Mouse (Mus musculus): ENCODE measurements around the gene Clca1. TPM values are rescaled to one million over a fixed set of nuclear protein-coding genes. Genes with fewer than 3 reads are reported as not detected.

The Clca1 gene
- total RNA-seq, 1 experiment from 2014 or later, result not detected

DNA sequence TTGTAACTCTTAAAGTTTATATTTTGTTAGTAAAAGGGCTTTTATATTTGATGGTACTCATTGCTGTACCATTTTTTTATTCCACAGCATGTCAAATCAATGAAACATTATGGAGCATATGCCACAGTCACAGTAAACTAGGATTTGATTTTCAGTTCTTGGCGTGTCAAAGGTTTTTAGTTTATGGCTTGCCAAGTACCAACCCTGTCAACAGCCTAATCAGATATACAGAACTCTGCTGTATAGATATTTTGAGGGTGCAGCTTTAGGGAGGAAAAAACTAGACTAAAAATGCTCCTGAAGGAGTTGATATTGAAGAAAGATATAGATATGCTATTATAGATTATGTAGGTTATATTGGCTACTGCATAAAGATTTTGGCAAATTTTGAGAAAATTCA lies 62.8 kb downstream of the Clca1 start:
- no peak for ATAC-seq (replicated peaks; ENCODE audit: insufficient number of reproducible peaks, low FRiP score, low TSS enrichment, poor library complexity, severe bottlenecking)

DNA sequence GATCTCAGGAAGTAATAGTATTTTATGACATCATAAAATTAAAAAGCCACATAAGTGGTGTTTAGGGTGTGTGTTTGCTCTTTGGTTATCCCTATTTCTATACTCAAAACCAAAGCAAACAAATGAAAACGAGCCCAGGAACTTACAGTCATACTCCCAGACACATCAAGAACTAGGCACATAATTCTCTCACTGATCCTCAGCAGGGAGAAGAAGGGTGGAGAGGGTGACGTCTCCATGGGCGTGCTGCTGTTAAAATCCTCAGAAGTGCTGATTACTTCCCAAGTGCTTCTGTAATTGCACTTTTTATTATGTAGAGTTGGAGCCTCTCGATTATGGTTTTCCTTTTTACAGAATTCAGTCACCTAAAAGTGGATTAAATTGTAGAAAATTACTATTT lies 66.5 kb downstream of the Clca1 start:
- no peak for ATAC-seq (replicated peaks; ENCODE audit: insufficient number of reproducible peaks, low FRiP score, low TSS enrichment, poor library complexity, severe bottlenecking)

Other genes with a start within 250 kb of the Clca1 start
- not detected in 3 replicates for gene Clca3a2, start 213.3 kb downstream of the Clca1 start, total RNA-seq (2017)
- gene Clca3b, start 183.4 kb downstream of the Clca1 start, total RNA-seq (2017), result not detected in 3 replicates
- gene Clca4b, start 100.2 kb downstream of the Clca1 start, total RNA-seq (2017), result not detected in 3 replicates
- gene Clca4a, start 57.7 kb downstream of the Clca1 start, total RNA-seq (2017), result not detected in 3 replicates
- not detected in 3 replicates for gene Clca2, start 66.7 kb upstream of the Clca1 start, total RNA-seq (2017)
- gene Odf2l, start 85.8 kb upstream of the Clca1 start, total RNA-seq (2017), result 21.2 to 34.9 TPM (median 28.3 TPM) in 3 replicates